Mouse (Mus musculus) heart, postnatal 0 days (tissue): ENCODE data around the gene Zfhx3.

Source experiments
- CTCF ChIP-seq: IDR thresholded peaks from 2 replicates; pipeline ENCODE4 v1.5.1; 2016; ENCODE audit warnings: antibody characterized with exemption, control low read depth, low read depth
- EP300 ChIP-seq: IDR thresholded peaks from 2 replicates; pipeline ENCODE4 v1.6.1; 2016; ENCODE audit warnings: antibody characterized with exemption, low read depth

DNA sequence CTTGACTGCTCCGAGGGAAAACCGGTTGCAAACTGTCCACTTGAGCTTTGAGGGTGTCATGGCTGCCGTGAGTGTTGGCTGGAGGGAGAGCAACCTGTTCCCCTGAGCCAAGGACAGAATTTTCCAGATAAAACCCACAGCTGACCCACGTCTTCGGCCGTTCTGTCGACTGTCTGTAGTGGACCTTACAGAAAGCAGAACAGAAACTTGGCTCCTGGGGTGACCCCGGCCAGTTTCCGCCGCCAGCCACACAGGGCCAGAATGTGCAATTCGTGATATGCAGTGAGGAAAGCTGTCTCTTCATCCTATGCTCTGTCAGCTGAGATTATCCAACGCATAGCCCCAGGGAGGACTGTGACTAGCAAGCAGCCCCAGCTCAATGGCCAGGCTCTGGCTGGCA lies 968.4 kb downstream of the Zfhx3 start:
- TF ChIP-seq CTCF, result no peak
- TF ChIP-seq EP300, result no peak
